Mouse (Mus musculus) brain, adult 2 months (tissue): ENCODE data around the gene Trex2.

Experiments
- DNase-seq: peaks from one replicate; pipeline ENCODE4 v3.0.0; 2011; ENCODE audit warnings: low read depth, low spot score

Trex2 gene

DNA sequence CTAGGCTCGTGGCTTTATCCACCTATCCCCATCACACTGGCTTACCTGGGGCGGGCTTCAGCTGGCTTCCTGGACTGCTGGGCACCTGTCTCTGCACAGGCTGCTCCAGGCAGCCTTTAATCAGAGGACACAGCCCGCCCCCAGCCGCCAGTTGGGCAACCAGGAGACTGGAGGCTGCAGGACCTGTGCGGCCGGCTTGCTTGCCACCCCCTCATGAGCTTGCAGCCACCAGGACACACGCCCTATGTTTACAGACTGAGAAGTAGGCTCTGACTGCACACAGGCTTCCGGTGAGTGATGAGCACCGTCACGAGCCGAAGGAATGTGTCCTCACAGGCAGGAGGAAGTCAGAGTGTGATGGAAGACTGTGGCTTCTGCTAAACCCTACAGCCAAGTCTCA lies at the start of gene Trex2:
TSS of gene Trex2 (minus strand) at position 93 of the 400 bp plus-strand sequence.
- no peak for DNase-seq

DNA sequence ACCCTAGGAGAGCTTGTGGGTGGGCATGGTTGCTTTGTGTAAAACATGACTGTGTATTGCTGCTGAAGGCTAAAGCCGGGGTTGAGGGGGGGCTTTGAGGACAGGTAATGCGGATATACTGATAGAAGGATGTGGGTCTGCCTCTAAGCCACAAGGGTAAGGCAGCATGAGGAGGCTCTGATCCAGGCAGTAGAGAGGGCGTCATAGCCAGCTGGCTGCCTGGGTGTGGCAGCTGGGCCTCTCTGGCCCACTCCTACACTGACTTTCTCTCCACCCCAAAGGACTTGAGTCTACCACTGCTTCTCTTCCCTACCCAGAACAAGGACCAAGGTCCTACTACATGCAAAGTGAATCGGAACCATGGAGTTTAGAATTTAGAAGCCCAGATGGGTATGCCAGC lies 49.7 kb upstream of the Trex2 start:
- no peak for DNase-seq

DNA sequence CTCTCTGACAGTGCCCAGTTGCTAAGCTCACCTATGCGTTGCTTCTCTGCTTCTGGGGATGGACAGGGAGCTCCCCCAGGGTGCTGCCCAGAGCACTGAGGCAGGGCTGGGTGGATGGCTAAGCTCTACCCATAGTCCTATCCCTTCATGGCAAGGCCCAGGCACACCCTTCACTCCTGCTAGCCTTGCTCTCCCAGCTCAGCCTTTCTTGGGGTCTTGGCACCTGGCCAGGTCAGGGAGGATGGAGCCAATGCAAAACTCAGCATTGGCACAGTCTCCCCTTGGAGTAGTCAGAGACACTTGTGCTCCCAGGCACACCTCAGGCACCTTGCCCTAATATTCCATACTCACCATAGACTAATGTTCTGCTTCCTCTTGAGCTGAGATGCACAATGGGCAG lies 48.9 kb upstream of the Trex2 start:
- DNase-seq, result no peak

DNA sequence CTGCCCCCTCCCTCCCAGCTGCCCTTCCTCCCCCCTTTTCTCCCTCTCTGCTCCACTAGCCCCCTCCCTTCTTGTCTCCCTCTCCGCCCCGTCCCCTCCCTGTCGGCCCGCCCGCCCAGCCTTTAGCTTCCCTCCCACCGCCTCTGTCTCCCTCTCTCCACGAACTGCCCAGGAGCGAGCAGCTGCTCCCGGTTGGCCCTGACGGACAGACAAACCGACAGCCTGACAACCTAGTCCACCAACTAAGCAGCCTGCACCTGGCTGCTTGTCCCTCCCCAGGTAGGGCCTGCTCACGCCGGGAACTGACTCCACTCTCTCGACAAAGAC lies 48.3 kb upstream of the Trex2 start, which contains the start of gene Bgn:
TSS of gene Bgn (plus strand) at position 119 of the 327 bp plus-strand sequence.
- DNase-seq, result no peak

DNA sequence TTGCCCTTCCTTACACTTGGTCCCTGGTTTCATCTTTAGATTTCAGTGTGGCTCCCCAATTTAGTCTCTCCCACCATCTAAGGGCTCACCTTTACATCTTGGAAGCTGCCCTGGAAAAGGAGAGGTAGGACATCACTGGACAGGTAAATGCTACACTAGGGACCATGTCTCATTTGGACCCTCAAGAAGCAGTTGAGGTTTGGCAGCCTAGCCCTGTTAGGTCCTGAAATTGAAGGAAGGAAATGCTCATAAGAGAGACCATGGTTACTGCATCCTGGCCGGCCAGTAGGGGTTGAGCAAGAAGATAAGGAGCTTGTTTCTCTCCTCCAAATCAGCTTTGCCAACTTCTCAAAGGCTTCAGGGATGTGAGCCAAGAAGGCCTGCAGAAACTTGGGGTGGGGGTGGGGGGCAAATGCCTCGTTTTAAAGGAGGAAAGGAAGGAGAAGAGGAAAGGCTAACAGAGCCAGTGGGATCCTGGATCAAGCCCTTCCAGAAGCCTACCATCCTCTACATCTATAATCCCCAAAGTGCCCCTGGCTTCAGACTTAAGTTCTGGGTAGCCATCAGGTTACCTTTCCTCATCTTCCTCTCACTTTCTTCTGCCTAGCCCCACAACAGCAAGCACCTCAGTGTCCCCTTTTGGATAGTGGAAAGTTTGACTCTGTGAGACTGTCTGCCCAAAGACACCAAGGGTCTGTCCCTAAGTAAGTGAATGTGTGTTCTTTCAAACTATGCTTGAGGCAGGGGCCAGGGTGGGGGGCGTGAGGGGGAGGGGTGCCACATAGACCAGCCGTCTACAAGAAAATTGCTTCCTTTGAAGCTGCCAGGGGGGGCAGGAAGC lies 47.7 kb upstream of the Trex2 start:
- DNase-seq, result no peak

DNA sequence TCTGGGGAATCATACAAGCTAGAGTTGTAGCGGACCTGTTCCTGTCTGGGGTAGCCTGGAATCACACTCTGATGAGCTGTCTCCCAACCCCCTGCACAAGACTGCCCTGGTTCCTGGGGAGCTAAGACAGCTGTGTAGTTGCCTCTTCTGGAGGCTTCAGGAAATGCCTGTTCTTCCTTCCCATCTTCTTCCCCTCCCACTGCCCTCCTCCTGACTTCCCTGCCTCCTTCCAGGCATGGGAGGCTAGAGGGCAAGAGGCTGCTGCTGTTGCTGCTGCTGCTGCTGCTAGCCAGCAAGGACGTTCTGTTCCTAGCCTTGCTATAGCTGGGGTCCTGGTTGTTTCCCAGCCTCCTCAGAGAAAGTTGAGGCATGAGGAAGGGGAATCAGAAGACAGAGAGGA lies 45.2 kb upstream of the Trex2 start:
- DNase-seq, result no peak

DNA sequence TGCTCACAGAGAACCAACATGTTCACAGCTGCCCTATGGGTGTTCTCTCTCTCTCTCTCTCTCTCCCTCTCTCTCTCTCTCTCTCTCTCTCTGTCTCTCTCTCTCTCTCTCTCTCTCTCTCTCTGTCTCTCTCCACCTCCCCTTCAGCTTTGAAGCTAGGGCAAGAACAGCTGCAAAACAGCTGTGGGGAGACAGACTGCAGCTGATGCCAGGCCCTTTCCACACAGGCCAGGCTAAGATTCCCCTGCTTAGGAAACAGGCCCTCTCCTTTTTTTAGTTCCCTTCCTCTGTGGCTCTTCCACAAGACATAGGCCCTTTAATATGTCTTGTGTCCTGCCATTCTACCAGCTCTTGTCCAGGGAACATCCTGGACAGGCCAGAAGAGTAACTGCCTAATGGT lies 44.5 kb upstream of the Trex2 start:
- DNase-seq, result no peak

DNA sequence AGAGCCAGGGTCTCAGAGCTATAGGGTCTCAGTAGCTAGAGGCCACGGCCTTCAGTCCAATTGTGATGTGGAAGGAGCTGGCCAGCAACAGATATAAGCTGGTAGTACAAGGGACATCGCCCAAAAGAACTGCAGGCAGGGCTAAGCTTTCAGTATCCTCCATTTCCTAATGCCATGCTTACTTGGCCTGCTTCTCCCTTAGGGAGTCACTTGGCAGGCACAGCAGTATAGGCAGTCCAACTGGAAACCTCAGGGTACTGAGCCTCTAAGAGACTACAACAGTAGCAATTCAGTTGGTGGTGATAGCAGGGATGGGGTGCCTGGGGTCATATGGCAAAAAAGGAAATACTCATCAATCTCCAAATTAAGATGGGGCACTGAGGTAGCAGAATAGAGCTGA lies 42.4 kb upstream of the Trex2 start:
- DNase-seq, result no peak

DNA sequence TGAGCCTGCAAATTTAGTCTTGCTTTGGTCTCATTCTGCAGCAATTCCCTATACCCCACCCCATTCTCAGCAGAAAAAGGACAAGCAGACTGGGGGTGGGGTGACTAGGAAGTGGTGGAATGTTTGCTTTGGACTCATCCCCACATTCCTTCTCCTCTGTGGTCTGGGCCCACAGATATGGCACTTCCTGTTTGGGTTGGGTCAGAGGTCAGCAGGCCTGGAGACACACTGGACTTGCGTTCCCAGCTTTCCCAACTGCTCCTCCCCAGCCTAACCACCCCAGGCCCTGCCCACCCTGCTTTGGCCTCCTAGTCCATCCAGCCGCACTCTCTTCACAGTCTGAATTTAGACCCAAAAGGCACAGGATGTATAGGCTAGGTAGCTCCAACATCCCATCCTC lies 41.5 kb upstream of the Trex2 start:
- no peak for DNase-seq

DNA sequence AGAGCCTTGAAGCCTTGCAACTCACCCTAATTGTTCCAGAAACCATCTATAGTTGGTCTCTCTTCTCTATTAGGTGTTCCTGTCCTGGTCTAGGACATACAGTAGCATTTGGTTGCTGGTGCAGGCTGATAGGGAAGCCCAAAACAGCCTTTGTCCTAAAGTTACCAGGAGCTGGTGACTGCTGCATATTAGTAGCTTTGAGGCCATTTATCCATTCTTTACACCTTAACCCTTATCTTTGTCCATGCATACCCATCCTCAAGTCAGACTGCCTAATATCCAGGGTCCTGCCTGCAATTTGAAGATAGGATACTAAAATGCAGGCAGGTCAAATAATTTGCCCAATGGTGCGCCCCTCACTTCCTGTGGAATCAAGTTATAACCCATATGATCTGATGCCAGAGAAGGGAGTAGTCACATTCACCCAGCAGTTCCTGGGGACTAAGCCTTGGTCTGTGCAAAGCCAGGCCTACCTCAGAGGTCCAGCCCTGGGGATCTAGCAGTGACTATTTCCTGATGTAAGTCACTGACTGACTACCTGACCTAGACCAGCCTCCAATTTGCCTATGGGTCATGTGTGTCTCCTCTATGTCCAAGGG lies 40.6 kb upstream of the Trex2 start:
- no peak for DNase-seq

DNA sequence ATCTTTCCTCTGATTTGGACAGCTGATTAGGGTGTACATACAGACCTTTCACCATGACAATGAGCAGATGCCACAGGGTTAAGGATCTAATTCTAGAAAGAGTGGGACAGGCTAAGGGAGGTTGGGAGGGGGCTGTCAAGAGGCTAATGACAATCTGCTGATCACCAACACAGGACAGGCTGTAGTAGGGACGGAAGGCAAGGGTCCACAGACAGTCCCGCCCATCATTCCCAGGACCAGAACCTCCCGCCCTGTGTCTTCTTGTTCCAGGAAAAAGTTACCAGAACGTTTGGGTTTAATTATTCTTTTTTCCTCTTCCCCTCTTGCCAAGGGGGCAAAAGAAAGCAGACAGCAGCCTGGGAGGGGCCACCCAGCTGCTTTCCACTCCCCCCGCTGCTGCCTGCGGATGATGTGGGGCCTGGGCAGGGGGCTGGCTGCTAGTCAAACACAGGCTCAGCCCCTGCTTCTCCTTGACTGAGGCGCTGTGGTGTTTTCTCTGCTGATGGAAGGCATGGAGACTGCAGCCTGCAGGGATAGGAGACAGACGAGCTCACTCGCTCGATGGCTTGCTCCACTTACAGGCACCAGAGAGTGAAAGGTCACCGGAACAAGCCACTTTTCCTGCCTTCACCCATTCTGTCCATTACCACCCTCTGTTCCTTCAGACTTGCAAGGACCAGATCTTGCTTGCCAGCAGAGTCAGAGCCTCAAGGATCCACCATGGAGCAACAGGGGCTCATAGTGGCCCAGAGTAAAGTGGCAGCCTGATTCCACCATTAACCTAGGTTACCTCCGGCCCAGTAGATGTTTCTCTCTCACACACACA lies 39.4 kb upstream of the Trex2 start:
- DNase-seq, result no peak

DNA sequence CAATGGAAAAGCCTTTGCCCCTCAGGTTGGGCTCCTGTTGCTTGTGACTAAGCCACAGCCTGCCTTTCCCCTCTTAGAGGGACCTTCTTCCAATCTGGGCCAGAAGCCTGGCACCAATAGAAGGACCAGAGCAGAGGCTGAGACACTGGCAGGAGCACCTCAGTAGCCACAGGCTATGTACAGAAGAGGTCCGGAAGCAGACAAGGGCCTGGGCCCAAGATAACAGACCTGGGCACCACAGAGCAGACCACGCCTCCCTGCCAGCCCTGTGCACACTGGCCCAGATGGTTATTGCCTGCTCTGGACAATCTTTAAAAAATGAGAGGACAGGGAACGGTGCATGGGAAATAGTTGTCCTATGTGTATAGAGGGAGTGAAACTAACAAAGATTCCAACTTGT lies 36.6 kb upstream of the Trex2 start:
- DNase-seq, result no peak

DNA sequence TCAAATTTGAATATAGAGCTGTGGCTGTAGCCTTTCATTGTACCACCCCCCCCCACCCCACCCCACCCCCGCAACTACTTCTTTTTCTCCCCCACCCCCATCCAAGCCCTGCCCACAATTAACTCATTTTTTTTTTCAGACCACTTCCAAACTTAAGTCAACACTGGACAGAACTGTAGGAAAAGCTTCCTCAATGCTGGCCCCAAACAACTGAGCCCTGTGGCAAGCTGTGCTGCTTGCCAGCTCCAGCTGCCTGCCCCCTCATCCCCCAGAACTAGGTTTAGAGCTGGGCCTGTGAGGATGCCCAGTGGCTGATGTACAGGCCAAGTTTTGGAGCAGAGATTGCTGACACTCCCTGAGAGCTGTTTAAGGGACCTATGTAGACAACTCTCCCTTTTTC lies 33.6 kb upstream of the Trex2 start:
- no peak for DNase-seq

DNA sequence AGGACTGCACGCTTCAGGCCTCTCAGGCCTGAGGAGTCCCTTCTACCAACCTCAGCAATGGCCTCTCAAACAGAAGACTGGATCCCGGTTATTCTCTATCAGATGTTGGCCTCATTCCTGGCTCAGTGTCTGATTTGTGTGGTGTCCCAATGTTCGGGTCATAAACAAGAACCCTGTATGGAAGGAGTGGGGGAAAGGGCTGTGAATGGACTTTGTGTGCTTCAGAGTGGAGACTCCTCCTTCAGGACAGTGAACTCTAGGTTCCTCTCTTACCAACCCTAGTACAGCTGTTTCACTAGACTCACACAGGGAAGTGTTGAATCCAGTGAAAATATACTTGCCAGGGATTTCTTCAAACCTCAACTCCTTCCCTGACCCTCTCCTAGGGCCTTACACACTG lies 33.2 kb upstream of the Trex2 start:
- DNase-seq, result no peak

DNA sequence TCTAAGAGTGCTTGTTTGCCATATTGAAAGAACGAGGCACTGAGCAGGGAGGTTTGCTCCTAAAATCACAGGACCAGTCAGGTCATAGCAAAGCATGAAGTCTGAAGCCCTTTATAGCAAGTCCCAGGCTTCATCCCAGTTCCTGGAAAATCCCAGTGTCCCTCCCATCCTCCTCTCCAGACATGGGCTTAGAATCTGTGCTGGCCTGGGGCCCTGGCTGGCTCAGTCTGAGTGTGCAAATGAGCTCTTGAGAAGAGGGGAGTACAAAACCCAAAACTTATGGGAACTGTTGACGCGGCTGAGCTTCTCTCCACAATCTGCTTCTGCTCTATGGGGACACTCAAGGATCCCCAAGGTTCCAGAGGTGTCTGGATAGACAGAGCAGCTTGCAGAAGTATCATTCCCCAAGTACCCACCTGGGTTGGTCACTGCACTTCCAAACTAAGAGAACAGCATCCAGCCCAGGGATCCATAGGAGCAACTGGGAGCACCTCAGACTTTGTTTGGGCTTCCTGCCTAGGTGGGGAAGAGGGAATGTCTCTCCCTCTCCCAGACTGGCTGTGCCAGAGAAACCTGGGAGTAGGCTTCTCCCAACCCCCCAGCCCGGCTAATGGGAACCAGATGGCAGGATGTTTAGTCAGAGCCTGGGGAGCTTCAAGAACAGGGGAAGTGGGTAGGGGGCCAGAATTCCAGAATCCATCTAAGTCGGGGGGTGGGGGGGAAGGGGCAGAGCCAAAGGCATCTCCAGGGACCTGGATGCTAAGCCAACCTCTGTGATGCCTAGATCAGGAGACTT lies 32.5 kb upstream of the Trex2 start:
- DNase-seq, result no peak

DNA sequence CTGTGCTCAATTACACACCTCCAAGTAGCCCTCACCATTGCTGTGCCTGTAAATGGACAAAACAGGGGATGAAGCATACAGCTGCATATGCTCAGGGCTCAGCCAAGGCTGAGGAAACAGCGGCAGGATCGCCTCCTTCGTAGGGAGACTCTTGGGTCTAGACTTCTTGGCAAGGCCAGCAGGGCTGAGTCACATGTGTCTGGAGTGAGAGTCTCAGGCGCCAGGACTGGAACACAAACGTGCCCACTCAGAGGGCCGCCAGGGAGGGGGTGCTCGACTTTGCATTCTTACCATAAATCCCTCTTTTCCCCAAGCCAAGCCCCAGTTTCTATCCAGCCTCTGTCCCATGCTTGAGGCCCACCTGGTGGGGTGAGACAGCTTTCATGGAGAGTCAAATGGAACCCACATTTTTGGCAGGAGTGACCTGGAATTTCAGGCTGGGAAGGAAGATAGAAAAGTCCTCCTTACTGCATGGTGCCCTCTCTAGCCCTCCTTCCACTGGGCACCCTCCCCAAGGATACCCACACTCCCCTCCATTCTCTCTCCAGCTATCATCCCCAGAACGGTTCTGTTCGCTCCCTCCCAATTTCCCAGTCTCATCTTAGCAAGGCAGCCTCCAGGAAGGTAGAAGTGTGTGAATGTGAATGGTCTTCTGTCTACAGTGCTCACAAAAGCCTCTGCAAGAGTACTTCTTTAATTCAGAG lies 30.5 kb upstream of the Trex2 start:
- DNase-seq, result peak; percentile 39

DNA sequence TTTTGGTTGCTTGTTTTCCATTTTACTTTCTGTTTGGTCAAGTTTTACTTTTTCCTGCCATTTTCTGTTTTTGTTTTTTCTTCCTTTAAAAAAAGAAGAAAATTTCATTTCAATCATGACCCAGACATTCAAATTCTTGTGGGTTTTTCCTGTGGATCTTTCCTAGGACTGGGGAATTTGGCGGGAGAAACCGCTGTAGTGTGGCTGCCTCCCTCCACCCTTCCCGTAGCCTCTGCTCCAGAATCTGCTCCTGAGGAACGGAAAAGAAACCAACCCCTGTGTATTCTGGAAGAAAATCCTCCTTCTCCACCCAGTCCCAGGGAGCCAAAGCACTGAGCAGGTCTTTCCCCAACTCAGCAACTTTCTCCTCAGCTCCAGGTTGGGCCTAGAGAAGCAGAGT lies 25.6 kb upstream of the Trex2 start:
- no peak for DNase-seq

DNA sequence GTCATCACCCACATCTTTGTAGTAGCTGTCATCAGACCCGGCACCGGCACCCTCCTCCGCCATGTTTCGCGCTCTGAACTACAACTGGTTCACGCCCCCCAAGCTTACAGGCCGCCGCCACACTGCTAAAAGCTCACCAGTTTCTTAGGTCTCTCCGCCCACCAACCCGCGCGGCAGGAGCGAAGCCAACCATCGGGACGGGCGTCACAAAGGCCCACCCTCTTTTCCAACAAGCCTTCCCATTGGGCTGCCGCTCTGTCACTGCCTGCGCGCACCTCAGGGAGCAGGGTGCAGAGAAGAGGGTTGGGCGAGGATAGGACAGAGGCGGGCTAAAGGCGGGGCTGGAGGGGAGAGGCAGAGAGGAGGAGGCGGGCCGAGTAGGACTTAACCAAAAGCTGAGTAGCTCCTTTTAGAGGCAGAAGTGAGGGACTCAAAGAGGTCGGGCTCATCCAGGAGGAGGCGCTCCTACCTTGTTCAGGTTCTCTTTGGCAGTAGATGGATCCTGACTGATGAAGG lies 23.8 kb upstream of the Trex2 start, which contains the start of gene Haus7:
TSS of gene Haus7 (minus strand) at position 168 of the 516 bp plus-strand sequence.
- DNase-seq, result peak; percentile 98

DNA sequence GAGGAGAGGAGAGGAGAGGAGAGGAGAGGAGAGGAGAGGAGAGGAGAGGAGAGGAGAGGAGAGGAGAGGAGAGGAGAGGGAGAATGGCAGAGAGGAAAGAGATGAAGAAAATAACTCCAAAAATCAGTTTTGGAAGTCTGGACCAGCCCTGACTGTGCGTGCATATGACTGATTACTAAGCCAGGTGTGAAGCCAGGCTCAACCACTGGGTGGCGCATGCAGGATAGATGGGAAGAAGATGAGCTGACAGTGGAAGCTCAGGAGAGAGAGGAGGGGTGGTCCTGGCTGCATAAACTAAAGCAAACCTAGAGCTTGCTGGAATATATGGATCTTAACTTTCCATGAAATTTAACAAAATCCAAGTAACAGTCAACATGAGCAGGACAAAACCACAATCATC lies 16.8 kb upstream of the Trex2 start:
- peak; percentile 69 for DNase-seq

DNA sequence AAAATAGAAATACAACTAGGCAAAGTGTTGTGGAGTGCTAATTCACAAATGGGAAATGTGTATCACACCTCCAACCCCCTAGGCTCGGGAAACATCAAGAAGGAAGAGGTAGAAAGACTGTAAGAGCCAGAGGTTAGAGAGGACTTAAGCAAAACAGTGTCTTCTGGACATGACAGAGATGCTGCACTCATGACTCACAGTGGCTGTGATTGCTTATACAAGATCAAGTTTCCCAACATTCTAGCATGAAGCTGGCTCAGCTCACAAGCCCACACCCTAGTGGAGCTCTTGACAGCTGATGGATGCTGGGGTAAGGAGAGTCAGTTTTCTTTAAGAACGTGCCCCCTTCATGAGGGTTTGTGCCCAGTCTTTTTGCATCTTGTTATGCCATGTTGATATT lies 6.3 kb upstream of the Trex2 start:
- peak; percentile 36 for DNase-seq

DNA sequence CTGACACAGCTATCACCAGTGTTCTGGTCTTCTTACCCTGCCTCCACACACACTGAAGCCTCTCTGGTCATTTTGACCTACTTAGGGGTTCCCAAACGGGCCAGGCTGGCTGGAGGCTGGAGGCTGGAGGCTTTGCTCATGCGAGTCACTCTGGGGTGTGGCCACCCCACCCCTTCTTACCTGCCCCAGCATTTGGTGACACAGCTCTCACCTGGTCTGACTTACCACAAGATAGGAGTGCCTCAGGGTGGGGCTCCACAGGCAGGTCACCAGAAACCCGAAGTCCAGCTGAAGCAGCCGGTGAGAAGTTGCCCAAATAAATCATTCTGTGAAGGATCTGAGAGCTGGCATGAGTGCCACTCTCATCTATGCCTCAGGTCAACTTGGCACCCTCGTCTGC lies 2.3 kb downstream of the Trex2 start:
- DNase-seq, result no peak
